Mouse (Mus musculus) megakaryocyte-erythroid progenitor cell, adult 5-6 weeks (primary cell): Measurements from ENCODE around the gene Gldc. TPM values are rescaled to one million over a fixed set of nuclear protein-coding genes. Genes with fewer than 3 reads are reported as not detected.
A peak's percentile ranks its signal among the peaks of the same experiment; 100 is the strongest.
"Not testable (repeated sequence)": the region's sequence is repeated elsewhere in the genome, so short reads cannot be mapped to it uniquely, and the experiment has no call there.

ENCODE experiments used
- ATAC-seq: replicated peaks from 2 replicates; pipeline ENCODE4 v1.8.0; 2016; ENCODE audit warnings: mild to moderate bottlenecking, inconsistent platforms; ENCODE audit not compliant: severe bottlenecking, poor library complexity, low FRiP score, low TSS enrichment
- total RNA-seq, 2 experiments: library from RNA; stranded (forward) in 1 of 2; stranded (reverse) in 1 of 2; fragments of 200-1000, 215-1000 nt in 1 of 2; fragments of >200 nt in 1 of 2; fragmentation: Nextera tagmentation in 1 of 2; gene quantifications; 2 replicates each; pipeline ENCODE4 v1.2.3; 2014 to 2017

Gldc gene
- total RNA-seq (2014; fragmentation: Nextera tagmentation): not detected in 2 replicates
- total RNA-seq (2017): not detected in 2 replicates

DNA sequence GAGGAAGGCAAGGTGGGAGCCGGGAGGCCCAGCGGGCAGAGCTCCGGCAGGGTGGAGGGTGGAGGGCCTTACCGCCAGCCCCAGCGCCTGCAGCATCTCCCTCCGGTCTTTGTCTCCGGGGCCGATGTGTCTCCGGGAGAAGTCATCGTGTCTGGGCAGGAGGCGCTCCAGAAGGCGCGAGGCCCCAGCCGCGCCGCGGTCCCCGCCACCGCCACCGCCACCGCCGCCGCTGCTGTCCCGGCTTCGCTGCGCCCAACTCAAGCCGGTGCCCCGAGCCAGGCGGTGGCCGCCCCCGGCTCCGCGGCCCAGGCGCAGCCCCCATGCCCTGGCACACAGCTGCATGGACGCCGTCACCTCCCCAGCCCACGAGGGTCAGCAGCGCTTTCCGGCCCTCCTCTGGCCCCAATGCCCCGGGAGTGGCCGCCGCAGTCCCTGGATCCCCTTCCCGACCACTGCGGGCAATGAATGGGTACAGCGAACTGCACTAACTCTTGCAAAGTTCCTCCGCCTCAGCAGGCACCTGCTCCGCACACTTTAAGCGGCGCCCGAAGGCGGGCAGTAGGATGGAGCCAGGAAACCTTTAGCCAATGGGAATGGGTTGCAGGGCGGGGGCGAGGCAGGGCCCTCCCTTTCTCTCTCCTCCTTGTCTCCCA lies at the start of gene Gldc:
Gene Gldc (minus strand): TSS at position 511 of the 653 bp plus-strand sequence.
- ATAC-seq: 0 out of 2 replicates have a peak, but pooled peaks have one; percentile 10

DNA sequence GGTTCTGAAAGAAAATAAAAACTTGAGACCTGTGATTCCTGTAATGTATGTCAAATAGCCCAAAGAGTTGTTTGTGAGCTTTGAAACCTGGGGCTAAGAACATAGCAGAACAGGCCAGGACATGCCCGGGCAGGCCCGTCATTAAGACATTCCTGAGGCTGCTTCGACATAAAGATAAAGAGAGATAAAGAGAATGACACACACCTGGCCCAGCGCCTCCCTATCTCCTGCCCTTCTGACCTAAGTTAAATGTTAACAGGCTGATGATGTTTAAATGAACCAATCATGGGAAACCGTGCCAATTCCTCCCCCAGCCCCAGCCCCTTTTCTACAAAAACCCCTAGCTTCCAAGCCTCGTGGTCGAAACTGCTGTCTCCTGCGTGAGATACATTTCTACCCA lies 47.4 kb upstream of the Gldc start:
- not testable (repeated sequence) for ATAC-seq

DNA sequence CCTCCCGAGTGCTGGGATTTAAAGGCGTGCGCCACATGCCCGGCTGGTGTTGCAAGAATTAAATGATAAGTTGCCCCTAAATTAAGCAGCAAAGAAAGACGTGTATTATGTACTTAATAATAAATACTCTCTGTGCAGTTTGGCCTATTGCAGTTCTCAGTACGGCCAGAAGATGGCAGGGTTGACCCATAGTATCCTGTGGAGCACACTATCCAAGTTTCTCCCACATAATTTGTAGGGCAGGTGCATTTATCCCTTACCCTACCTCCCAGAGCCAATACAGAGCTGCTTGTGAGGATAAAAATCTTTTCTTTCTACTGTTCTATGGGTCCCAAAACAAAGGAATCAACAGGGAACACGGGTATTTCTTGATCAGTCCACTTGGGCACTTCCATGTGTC lies 42.1 kb upstream of the Gldc start:
- peak; percentile 65; the same call in 1 of the 2 replicates for ATAC-seq

DNA sequence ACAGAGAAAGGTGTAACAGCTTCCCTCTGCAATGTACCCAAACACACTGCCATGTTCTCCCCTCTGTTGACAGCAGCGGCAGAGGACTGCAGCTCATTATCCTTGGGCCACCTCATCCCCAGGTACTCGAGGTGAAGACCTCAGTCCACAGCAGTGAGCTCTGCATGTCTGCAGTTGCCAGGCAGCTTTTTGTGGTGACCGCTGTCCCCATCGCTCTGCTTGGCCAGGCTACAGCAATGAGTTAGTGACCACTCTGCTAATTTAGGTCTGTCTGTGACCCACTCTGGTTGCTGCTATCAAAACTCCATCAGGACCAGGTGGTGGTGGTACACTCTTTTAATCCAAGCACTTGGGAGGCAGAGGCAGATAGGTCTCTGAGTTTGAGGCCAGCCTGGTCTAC lies 41.0 kb upstream of the Gldc start:
- no peak for ATAC-seq

DNA sequence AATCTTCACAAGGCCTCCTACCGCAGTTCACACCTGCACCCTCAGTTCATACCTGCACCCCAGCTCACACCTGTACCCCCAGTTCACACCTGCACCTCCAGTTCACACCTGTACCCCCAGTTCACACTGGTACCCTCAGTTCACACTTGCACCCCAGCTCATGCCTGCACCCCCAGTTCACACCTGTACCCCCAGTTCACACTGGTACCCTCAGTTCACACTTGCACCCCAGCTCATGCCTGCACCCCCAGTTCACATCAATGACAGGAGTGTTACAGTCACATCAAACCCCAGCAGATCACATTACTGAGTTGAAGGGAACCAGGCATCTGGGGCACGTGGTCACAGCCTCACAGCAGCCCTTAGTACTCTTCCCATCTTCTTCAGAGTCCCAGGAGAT lies 40.5 kb upstream of the Gldc start:
- ATAC-seq: not testable (repeated sequence)

DNA sequence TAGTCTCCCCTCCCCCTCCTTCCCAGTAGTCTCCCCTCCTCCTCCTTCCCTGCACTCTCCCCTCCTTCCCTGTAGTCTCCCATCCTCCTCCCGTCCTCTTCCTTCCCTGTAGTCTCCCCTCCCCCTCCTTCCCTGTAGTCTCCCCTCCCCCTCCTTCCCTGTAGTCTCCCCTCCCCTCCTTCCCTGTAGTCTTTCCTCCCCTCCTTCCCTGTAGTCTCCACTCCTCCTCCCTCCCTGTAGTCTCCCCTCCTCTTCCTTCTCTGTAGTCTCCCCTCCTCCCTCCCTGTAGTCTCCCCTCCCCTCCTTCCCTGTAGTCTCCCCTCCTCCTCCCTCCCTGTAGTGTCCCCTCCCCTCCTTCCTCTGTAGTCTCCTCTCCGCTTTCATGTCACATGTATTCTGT lies 38.8 kb upstream of the Gldc start:
- ATAC-seq: no peak

DNA sequence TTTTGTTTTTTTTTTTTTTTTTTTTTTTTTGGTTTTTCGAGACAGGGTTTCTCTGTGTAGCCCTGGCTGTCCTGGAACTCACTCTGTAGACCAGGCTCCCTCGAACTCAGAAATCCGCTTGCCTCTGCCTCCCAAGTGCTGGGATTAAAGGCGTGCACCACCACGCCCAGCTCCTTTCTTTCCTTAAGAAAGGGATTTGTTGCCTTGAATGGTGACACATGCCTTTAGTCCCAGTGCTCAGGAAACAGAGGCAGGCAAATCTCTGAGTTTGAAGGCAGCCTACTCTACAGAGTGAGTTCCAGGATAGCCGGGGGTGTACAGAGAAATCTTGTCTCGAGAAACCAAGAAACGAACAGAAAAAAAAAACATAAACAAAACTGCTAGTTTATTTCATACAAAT lies 33.8 kb upstream of the Gldc start:
- ATAC-seq: not testable (repeated sequence)

DNA sequence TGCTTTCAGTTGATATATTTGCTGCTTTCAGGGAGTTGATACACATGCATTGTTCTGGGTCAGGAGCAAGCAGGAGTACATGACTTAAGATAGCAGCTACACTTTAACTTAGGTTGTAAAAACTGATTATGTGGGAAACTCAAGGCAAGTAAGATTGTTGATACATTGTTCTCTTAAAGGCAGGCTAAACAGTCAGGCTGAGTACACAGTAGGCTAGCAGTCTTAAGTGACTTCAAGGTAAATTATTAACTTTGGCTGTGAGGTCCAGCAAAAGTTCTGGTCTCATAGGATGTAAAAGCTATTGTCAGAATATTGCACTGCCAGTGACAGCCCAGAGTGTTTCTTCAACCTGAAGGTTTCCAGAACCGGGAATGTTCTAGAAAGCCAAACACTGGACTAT lies 31.8 kb upstream of the Gldc start:
- ATAC-seq: no peak

DNA sequence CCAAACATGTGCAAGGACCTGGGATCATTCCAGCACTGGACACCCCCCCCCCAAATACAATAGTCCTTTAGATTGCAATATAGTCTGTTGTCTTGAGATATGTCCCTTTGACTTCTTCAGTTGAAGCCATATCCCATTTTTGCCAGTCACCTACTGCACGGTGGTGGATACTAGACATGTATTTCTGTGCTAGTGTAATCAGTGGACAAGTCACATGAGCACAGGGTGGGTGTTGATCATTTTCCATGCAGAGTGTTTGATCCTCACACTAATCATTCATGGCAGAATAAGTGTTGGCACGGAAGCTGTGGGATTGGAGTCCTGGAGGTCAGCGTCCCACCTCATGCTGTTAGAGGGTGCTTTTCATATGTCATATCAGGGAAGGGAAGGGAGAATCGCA lies 30.6 kb upstream of the Gldc start:
- ATAC-seq: no peak

DNA sequence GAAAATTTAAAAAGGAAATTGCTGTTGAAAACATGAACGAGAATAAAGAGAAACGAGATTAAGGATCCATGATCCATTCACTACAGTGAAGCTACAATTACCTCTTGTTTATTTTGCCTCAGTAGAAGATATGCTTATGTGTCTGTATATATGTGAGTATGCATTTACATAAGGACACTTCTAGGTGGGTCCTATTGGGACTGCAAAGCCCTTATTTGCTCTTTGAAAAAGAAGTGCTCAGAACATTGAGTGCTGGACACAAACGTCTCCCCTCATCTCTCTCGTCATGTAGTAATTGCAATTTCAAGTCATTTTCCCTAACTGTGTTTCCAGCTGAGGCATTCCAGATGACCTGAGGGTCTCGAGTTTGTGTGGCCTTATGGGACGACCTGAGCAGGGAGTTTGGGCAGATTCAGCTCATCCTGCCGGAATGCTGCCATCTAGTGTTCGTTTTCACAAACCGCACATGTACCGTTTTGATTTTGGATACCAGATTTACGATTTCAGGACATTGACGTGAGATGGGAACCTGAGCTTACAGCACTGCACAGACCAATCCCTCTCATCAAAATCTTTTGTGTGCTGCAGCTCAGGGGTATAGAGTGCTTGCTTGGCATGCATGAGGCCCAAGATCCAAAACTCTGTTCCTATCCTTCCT lies 30.1 kb upstream of the Gldc start:
- peak; percentile 63 for ATAC-seq

DNA sequence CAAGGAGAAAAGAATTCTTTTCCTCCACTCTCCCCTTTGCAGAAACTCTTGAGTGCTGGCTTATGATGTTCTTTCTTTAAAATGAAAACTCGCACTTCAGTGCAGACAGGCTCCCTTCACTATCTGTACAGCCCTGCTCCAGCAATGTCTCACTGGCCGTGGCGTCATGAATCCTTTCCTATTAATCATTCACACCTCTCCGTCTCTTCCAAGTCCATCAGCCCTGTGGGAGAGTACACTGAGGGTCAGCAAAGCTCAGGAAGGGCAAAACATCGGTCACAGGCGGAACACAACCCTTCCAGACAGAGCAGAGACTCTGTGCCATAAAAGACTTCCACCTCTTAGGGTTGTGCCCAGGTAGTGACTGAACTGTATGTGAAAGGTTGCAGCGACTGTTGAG lies 26.9 kb upstream of the Gldc start:
- ATAC-seq: no peak

DNA sequence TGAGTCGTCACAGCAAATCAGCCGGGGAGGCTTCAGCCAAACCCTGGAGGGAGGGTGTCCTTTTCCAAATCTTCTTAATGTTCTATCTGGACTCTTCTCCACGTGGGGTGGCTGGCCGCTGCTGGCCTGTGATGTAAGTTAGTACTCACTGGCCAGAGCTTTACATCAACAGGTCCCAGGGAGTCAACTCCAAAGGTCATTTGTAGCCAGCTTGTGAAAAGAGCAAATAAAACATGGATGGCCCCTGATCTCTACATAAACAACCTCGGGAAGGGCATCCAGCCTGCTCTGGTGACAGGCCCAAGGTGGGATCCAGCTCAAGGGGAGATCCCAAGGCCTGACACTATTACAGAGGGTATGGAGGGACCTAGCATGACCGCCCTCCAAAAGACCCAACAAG lies 19.8 kb upstream of the Gldc start:
- no peak for ATAC-seq

DNA sequence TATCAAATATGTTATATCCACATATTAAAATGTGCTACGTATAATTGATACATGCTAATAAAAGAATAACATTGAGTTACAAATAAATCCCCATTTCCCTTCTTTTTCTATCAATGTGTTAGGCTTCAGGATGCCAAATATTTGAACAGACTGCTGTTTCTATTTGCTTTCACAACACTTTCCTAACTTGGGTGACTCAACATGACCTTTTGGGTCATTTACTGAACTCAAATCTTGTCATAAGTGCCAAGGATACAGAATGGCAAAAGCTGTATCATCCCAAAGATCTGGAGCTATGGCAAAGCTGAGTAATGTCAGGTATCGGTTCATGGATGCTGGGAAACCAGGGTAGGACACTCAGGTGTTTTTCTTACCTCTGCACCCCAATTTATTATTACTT lies 12.0 kb upstream of the Gldc start:
- no peak for ATAC-seq

DNA sequence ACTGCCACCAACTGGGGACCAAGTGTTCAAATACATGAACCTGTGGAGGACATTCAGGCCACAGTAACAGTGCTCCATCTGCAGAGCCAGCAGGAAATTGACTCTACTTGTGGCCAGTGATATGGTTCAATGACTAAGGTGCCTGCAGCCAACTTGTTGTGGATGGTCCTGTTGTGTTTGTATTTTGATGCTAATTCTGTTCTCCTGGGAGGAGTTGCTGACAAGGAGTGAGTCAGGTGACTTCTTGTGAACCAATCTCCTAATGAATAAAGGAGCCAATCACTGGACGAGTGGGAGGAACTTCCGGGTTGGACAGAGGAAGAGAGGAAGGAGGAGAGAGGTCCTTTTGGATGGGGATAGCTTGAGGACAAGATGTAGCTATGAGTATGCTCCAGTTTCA lies 10.3 kb upstream of the Gldc start:
- ATAC-seq: no peak

DNA sequence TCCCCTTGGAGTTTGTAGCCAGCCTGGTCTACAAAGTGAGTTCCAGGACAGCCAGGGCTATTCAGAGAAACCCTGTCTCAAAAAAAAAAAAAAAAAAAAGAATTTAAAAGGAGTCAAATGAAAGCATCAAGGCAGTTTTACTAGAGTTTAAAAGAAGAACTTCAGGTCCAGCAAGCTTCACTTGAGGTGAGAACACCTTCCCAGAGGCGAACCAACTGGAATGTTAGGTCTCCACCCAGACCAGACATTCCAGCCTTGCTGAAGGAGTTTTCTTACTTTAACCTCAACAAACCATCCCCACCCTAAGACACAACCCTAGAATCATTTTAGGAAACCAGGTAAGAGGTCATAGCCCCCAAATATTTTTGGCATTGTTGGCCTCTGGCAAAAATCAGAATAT lies 4.8 kb upstream of the Gldc start:
- ATAC-seq: no peak

DNA sequence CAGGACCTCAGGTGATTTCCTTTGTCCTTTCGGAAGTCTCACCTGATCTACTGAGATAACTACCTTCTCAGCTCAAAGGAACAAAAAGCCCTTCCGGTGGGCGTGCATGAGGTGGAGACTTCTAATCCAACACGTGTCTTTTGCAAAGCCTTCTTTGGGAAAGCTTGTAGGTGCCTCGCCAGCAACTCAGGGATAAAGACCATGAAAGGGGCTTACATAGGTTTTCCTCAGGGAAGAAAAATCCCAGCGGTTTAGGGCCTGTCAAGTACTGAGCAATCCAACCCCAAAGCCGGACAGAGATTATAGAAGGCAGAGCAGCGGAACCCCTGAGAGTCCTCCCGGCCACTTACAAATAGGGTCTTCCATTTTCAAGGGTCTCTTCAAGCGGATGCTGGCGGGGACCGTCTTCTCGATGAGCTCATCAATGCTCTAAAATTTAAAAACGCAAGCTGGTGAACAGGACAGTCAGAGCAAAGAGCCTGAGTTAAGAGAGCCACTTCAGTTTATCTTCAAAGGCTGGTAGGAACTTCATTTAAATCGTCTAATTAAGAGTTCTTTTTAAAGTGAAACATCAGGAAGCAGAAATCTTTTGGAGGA lies 1.1 kb downstream of the Gldc start:
- no peak for ATAC-seq

DNA sequence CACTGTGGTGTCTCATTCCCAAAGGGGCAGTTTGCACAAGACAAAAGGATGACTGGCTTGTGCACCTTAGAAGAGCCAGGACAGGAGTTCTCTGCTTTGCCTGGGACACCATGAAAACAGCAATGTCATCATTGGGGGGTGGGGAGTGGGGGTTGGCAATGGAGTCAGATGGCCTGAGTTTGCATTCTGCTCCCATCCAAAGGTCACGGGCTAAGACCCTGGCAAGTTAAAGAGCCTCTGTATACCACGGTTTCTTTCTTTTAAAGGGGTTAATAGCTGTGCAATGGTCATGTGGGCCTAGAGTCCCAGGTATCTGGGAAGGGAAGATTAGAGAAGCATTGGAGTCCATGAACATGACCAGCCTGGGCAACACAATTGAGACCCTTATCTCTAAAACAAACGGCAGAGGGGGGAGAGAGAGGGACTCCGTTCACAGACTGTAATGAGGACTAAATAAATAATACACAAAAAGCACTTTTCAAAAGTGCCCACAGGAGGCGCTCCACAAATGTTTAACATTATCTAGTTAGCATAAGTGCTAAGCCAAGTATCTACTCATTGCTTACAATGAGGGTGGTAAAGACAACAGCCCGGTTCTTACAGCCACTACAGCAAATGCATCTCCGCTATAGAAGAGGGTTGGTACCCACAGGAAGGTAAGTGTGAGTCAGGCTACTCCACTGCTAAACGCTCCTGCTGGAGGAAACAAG lies 3.7 kb downstream of the Gldc start:
- ATAC-seq: no peak

DNA sequence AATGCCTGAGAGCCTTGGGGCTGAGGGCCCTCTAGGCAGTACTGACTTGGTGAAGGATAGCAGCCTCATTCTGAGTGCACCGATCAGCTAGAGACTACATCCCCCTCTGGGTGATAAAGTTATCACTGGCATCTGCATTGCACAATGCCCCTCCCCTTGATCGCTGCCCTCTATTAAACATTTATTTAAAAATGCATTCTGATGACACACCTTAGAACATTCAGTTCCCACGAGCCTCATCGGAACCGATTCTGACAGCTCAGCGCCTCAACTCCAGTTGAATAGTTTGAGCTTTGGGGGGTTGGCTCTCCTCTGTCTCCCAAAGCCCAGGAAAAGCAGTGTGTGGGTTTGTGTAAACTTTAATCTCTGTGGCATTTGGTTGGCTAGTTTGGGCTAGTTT lies 4.9 kb downstream of the Gldc start:
- ATAC-seq: no peak

DNA sequence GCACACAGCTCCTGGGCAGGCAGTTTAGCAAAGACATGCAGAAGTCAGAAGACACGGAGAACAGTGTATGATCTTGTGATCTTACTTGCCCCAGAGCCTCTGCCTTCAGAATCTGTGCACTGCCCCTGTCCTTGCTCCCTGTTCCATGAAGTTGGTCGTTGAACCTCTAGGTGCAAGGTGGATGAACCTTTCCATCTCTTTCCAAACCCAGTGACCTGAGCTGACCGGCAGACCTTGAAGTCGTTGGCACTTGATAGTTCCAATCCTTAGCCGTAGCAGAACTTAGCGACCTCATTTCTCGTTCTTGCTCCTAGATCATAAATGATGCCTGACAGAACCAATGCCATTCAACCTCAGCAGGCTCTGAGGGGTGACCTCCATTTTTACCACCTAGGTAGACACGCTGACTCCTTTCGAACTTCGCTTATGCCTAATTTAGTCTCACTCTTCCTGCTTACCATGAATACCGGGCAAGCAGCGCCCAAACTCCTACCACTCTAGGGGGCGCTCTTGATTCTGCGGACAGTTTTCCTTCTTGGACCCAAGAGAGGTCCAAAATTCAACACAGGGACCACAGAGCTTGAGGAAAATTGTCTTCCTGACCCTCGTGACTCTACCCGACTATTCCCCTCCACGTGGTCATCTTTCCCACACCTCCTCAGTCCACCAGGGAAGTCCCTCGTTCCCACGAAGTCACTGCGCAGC lies 8.3 kb downstream of the Gldc start:
- ATAC-seq: no peak

DNA sequence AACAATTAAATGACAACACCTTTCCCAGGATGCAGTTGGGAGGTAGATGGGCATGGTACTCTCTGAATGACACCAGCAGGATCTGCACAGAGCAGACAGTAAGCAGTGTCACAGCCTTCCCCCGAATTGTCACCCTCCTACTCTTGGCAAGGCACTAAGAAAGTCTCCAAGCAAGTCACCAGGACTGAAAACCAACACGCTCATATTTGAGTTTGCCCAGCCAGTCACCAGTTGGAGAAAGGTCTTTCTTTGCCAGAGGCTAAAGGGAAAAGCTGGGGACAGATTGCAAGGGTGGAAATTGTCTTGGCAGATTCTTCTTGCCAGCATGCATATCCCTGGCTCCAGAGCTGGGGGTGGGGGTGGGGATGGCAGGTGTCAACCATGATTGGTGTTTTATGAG lies 11.0 kb downstream of the Gldc start:
- no peak for ATAC-seq
